Mouse (Mus musculus): ENCODE data around the gene Prss45. TPM values are rescaled to one million over a fixed set of nuclear protein-coding genes. Genes with fewer than 3 reads are reported as not detected.

The Prss45 gene
- total and polyA plus RNA-seq, 3 experiments = not detected

GRCm38 (mm10) chr9:110856920-110857319, 22.5 kb downstream of the Prss45 start:
- no peak for DNase-seq (ENCODE audit: extremely low read depth)
- no peaks in the 10 kb centered on the region for H3K9me3 ChIP-seq (replicated peaks; ENCODE audit: low read length)
- H3K79me2 ChIP-seq (replicated peaks; ENCODE audit: control insufficient read depth, extremely low read depth, insufficient read depth, poor library complexity, severe bottlenecking) = no peaks in the 10 kb centered on the region
- dilution Hi-C loops (cut with MboI; ENCODE audit: extremely low pct_ligation_motif_present, extremely low pct_unique_long_range_greater_than_20kb, low sequenced_read_pairs) = no loop called here
- no peaks in the 10 kb centered on the region for H3K27me3 ChIP-seq (replicated peaks)
- no peak overlapping the region for H3K27ac ChIP-seq (ENCODE audit: insufficient read depth, low read depth)
- H3K4me1 ChIP-seq (ENCODE audit: control insufficient read depth in 1 of 2, insufficient read depth in 2 of 2) = peaks cover 0 to 7% of the 10 kb centered on the region in 2 experiments; a peak in 1 of 4 replicates
- no peak for TF ChIP-seq ZMIZ1 (IDR thresholded peaks at IDR 0.05; ENCODE audit: low read depth, low read length)
- no peak for TF ChIP-seq PAX5 (IDR thresholded peaks at IDR 0.05; ENCODE audit: low read length)
- no peak for TF ChIP-seq CHD2 (IDR thresholded peaks at IDR 0.05; ENCODE audit: low read length)
- no peak for TF ChIP-seq ETS1 (conservative IDR thresholded peaks at IDR 0.05; ENCODE audit: low read depth, low read length)
- no peak for TF ChIP-seq MEF2A (IDR thresholded peaks at IDR 0.05; ENCODE audit: borderline replicate concordance, low read depth, low read length)
- TF ChIP-seq USF2 (conservative IDR thresholded peaks at IDR 0.05; ENCODE audit: low read depth, low read length) = no peak
- TF ChIP-seq NRF1 (IDR thresholded peaks at IDR 0.05; ENCODE audit: low read depth, low read length) = no peak
- TF ChIP-seq HCFC1 (IDR thresholded peaks at IDR 0.05; ENCODE audit: low read depth, low read length) = no peak
- TF ChIP-seq MYC (IDR thresholded peaks at IDR 0.05; ENCODE audit: low read depth, low read length) = no peak
- TF ChIP-seq CTCF (conservative IDR thresholded peaks at IDR 0.05 in 1 of 2, IDR thresholded peaks at IDR 0.05 in 1 of 2; ENCODE audit: low read depth in 2 of 2, low read length in 2 of 2) = no peak
- no peak overlapping the region for H3K9ac ChIP-seq (ENCODE audit: insufficient read depth, low read depth)
- no peaks in the 10 kb centered on the region for H3K36me3 ChIP-seq (replicated peaks in 1 of 2; ENCODE audit: control insufficient read depth in 1 of 2, insufficient read depth in 1 of 2, low read length in 1 of 2)
- in situ Hi-C loops (cut with MboI; ENCODE audit: low pct_ligation_motif_present, low pct_unique_long_range_greater_than_20kb, low sequenced_read_pairs) = no loop called here
- no peak overlapping the region for H3K4me3 ChIP-seq (replicated peaks in 1 of 3; ENCODE audit: low read depth in 2 of 3, low read length in 2 of 3, poor library complexity in 1 of 3)
- no peak overlapping the region for H3K4me2 ChIP-seq (ENCODE audit: insufficient read depth, low read depth, poor library complexity, severe bottlenecking)

- Histone ChIP-seq H3K9ac (ENCODE audit: insufficient read depth, low read depth) (no peak within 1 kb of the TSS), H3K4me1 (ENCODE audit: control insufficient read depth in 1 of 2, insufficient read depth in 2 of 2) (peaks cover 0 to 7% of the 10 kb centered on the region in 2 experiments; a peak in 1 of 4 replicates), H3K9me3 (replicated peaks; ENCODE audit: low read length) (no peaks in the 10 kb centered on the region), H3K4me2 (ENCODE audit: insufficient read depth, low read depth, poor library complexity, severe bottlenecking) (no peak within 1 kb of the TSS), H3K27ac (ENCODE audit: insufficient read depth, low read depth) (no peak within 1 kb of the TSS), H3K27me3 (replicated peaks) (no peaks in the 10 kb centered on the region), H3K4me3 (replicated peaks in 1 of 3; ENCODE audit: low read depth in 2 of 3, low read length in 2 of 3, poor library complexity in 1 of 3) (no peak within 1 kb of the TSS), H3K36me3 (replicated peaks in 1 of 2; ENCODE audit: control insufficient read depth in 1 of 2, insufficient read depth in 1 of 2, low read length in 1 of 2) (no peaks in the 10 kb centered on the region), H3K79me2 (replicated peaks; ENCODE audit: control insufficient read depth, extremely low read depth, insufficient read depth, poor library complexity, severe bottlenecking) (no peaks in the 10 kb centered on the region)
- TF ChIP-seq GABPA (IDR thresholded peaks at IDR 0.05; ENCODE audit: insufficient replicate concordance, low read depth, low read length) (no peak), JUND (conservative IDR thresholded peaks at IDR 0.05; ENCODE audit: low read depth, low read length) (no peak), MXI1 (IDR thresholded peaks at IDR 0.05; ENCODE audit: low read depth, low read length) (no peak), POLR2AphosphoS2 (IDR thresholded peaks at IDR 0.05; ENCODE audit: low read depth, low read length) (no peak), CHD1 (IDR thresholded peaks at IDR 0.05; ENCODE audit: low read depth, low read length) (no peak), KAT2A (IDR thresholded peaks at IDR 0.05; ENCODE audit: insufficient replicate concordance, low read length) (no peak), NRF1 (IDR thresholded peaks at IDR 0.05; ENCODE audit: low read depth, low read length) (no peak), ZMIZ1 (IDR thresholded peaks at IDR 0.05; ENCODE audit: low read depth, low read length) (no peak), MAZ (IDR thresholded peaks at IDR 0.05; ENCODE audit: low read depth, low read length) (no peak), IRF4 (IDR thresholded peaks at IDR 0.05; ENCODE audit: low read depth, low read length) (no peak), RAD21 (IDR thresholded peaks at IDR 0.05; ENCODE audit: low read depth, low read length) (no peak), USF2 (conservative IDR thresholded peaks at IDR 0.05; ENCODE audit: low read depth, low read length) (no peak), EP300 (IDR thresholded peaks at IDR 0.05; ENCODE audit: low read length) (no peak), USF1 (IDR thresholded peaks at IDR 0.05; ENCODE audit: low read depth, low read length) (no peak), ZKSCAN1 (IDR thresholded peaks at IDR 0.05; ENCODE audit: borderline replicate concordance, low read depth, low read length) (no peak), MAX (IDR thresholded peaks at IDR 0.05; ENCODE audit: low read length) (no peak), SIN3A (IDR thresholded peaks at IDR 0.05; ENCODE audit: low read length) (no peak)
- in situ Hi-C loops (cut with MboI; ENCODE audit: low pct_ligation_motif_present, low pct_unique_long_range_greater_than_20kb, low sequenced_read_pairs) (no loop called here), dilution Hi-C loops (cut with MboI; ENCODE audit: extremely low pct_ligation_motif_present, extremely low pct_unique_long_range_greater_than_20kb, low sequenced_read_pairs) (no loop called here)
- no peak for DNase-seq (ENCODE audit: extremely low read depth)
Observed at GRCm38 (mm10) chr9:110857781-110858472, 23.5 kb downstream of the Prss45 start, which contains the start of gene Prss50. Prss50 (plus strand) TSS chr9:110857967.

All from CH12.LX (cell line).